9 mouse cellular contexts compared by ENCODE assay signal in the genomic region with DNA sequence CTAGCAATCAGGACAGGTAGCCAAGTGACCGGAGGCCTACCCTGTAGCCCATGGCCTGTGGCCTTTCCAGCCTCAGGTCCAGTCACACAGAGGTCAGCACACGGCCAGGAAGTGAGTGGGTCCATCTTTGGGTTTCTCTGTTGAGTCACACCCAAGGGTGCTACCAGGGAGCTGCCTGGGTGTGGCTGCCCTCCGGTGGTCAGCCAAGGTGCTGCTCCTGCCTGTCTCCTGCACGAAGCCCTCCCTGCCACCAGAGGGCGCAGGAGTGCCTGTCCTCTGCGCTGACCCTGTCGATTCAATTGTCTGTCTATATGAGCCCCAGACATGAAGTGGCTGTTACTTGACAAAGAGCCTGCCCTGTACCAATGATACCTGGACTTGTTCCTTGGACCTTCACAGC.
DNase-seq lines count a peak whose midpoint lies in the region; ATAC-seq and TF ChIP-seq lines count a peak whose summit lies in the region.
"Had no signal": no experiment of that assay in that cellular context is flagged by ENCODE, and none has a peak within 500 bp of the region (broad histone marks: within the 10 kb centered on the region; RNA-seq: fewer than 3 reads in every experiment).

No protein-coding gene starts in this region.

- no peak overlapping the region for H3K4me3 ChIP-seq in hindbrain, embryonic 10.5 days
- H3K4me3 ChIP-seq in hindbrain, embryonic 16.5 days (ENCODE audit: low read length): no peak overlapping the region
- H3K4me3 ChIP-seq in hindbrain, embryonic 12.5 days: no peak overlapping the region
- no peak overlapping the region for H3K4me3 ChIP-seq in midbrain, embryonic 11.5 days (ENCODE audit: low read depth, low read length)
- H3K4me3 ChIP-seq in spleen, adult 2 months (ENCODE audit: extremely low read depth, insufficient read depth, insufficient read length): no peak overlapping the region
- H3K4me3 ChIP-seq: limb, embryonic 15.5 days had no signal

- H3K9me3 ChIP-seq in hindbrain, embryonic 10.5 days: no peaks in the 10 kb centered on the region
- H3K9me3 ChIP-seq in hindbrain, embryonic 16.5 days (ENCODE audit: control insufficient read depth, low read length): no peaks in the 10 kb centered on the region
- H3K9me3 ChIP-seq in hindbrain, embryonic 12.5 days (replicated peaks): no peaks in the 10 kb centered on the region
- H3K9me3 ChIP-seq in midbrain, embryonic 11.5 days (ENCODE audit: control insufficient read depth, low read length): no peaks in the 10 kb centered on the region
- H3K9me3 ChIP-seq: limb, embryonic 15.5 days had no signal

- WGBS in hindbrain, embryonic 10.5 days: 26% methylated on average over 7 of the region's 7 CpGs
- 26% methylated on average over 7 of the region's 7 CpGs for WGBS in hindbrain, embryonic 16.5 days
- 23% methylated on average over 7 of the region's 7 CpGs for WGBS in hindbrain, embryonic 12.5 days
- 20% methylated on average over 7 of the region's 7 CpGs for WGBS in midbrain, embryonic 11.5 days
- 15% methylated on average over 7 of the region's 7 CpGs for WGBS in spleen, adult 2 months

- no peak overlapping the region for H3K9ac ChIP-seq in hindbrain, embryonic 16.5 days (ENCODE audit: low read depth, low read length)
- H3K9ac ChIP-seq in hindbrain, embryonic 12.5 days: no peak overlapping the region
- no peak overlapping the region for H3K9ac ChIP-seq in midbrain, embryonic 11.5 days (ENCODE audit: low read length)
- H3K9ac ChIP-seq: limb, embryonic 15.5 days had no signal

- TF ChIP-seq CTCF in spleen, adult 2 months (IDR thresholded peaks at IDR 0.05; ENCODE audit: extremely low read depth, insufficient read depth, insufficient read length, insufficient replicate concordance): peak; percentile 100

- H3K36me3 ChIP-seq in hindbrain, embryonic 10.5 days: no peaks in the 10 kb centered on the region
- no peaks in the 10 kb centered on the region for H3K36me3 ChIP-seq in hindbrain, embryonic 16.5 days (ENCODE audit: control insufficient read depth, insufficient read depth, low read length)
- no peaks in the 10 kb centered on the region for H3K36me3 ChIP-seq in hindbrain, embryonic 12.5 days
- no peaks in the 10 kb centered on the region for H3K36me3 ChIP-seq in midbrain, embryonic 11.5 days (ENCODE audit: control insufficient read depth, insufficient read depth, low read length)
- no peaks in the 10 kb centered on the region for H3K36me3 ChIP-seq in spleen, adult 2 months (ENCODE audit: control insufficient read depth, insufficient read depth, low read length)
- H3K36me3 ChIP-seq: limb, embryonic 15.5 days had no signal

- no peak overlapping the region for H3K4me2 ChIP-seq in hindbrain, embryonic 16.5 days (ENCODE audit: low read length)
- no peak overlapping the region for H3K4me2 ChIP-seq in hindbrain, embryonic 12.5 days (replicated peaks)
- H3K4me2 ChIP-seq in midbrain, embryonic 11.5 days: no peak overlapping the region
- H3K4me2 ChIP-seq: limb, embryonic 15.5 days had no signal

- no peak for ATAC-seq in hindbrain, embryonic 16.5 days
- ATAC-seq in hindbrain, embryonic 12.5 days (ENCODE audit: low FRiP score): peak; percentile 9; the same call in 1 of the 2 replicates
- ATAC-seq in midbrain, embryonic 11.5 days (ENCODE audit: low FRiP score): no peak; the same call in 1 of the 2 replicates

- peaks cover 70% of the 10 kb centered on the region for H3K4me1 ChIP-seq in hindbrain, embryonic 10.5 days (replicated peaks)
- peaks cover 25% of the 10 kb centered on the region for H3K4me1 ChIP-seq in hindbrain, embryonic 16.5 days (ENCODE audit: control insufficient read depth, insufficient read depth, low read depth, low read length)
- peaks cover 40% of the 10 kb centered on the region for H3K4me1 ChIP-seq in hindbrain, embryonic 12.5 days
- H3K4me1 ChIP-seq in midbrain, embryonic 11.5 days (ENCODE audit: control insufficient read depth, insufficient read depth, low read length): peaks cover 38% of the 10 kb centered on the region
- H3K4me1 ChIP-seq in spleen, adult 2 months (ENCODE audit: control insufficient read depth, insufficient read depth, insufficient read length): peaks cover 18% of the 10 kb centered on the region

- intact Hi-C loops in left cerebral cortex, postnatal 36 days (cut with DNase I): loop anchor here (2.0 kb wide), 2 partner anchors 31 to 141 kb away; no protein-coding TSS in a partner anchor

- DNase-seq in hindbrain, embryonic 10.5 days (ENCODE audit: low spot score): peak; percentile 81
- peak; percentile 74 for DNase-seq in cerebellum, adult 11-12 months
- DNase-seq in frontal cortex, postnatal 25 days (ENCODE audit: low spot score in 2 of 2): peak; percentile 52 to 55
- DNase-seq in left cerebral cortex, postnatal 36 days (ENCODE audit: low spot score in 2 of 2): peak; percentile 66 to 71
- DNase-seq in midbrain, embryonic 11.5 days (ENCODE audit: low spot score, missing footprints): peak; percentile 94
- peak; percentile 50 to 70 for DNase-seq in spleen, adult 2 months (ENCODE audit: low read depth in 1 of 2, low spot score in 2 of 2)

- peaks cover 41% of the 10 kb centered on the region for H3K27me3 ChIP-seq in hindbrain, embryonic 10.5 days (ENCODE audit: insufficient read depth, poor library complexity, severe bottlenecking)
- H3K27me3 ChIP-seq in hindbrain, embryonic 16.5 days (replicated peaks; ENCODE audit: control insufficient read depth, insufficient read depth, low read length): peaks cover 3% of the 10 kb centered on the region; the same call in 1 of the 2 replicates
- peaks cover 4% of the 10 kb centered on the region; the same call in 1 of the 2 replicates for H3K27me3 ChIP-seq in hindbrain, embryonic 12.5 days
- no peaks in the 10 kb centered on the region for H3K27me3 ChIP-seq in midbrain, embryonic 11.5 days (ENCODE audit: control insufficient read depth, insufficient read depth, low read length)
- no peaks in the 10 kb centered on the region for H3K27me3 ChIP-seq in spleen, adult 2 months (ENCODE audit: control insufficient read depth, insufficient read depth, low read length)
- H3K27me3 ChIP-seq: limb, embryonic 15.5 days had no signal

- TF ChIP-seq POLR2A in spleen, adult 2 months (IDR thresholded peaks at IDR 0.05; ENCODE audit: low read depth, low read length): no peak

- peak overlapping the region; percentile 78 for H3K27ac ChIP-seq in hindbrain, embryonic 10.5 days
- no peak overlapping the region for H3K27ac ChIP-seq in hindbrain, embryonic 16.5 days (ENCODE audit: low read depth, low read length)
- no peak overlapping the region for H3K27ac ChIP-seq in hindbrain, embryonic 12.5 days
- no peak overlapping the region for H3K27ac ChIP-seq in midbrain, embryonic 11.5 days (ENCODE audit: low read depth, low read length)
- H3K27ac ChIP-seq in spleen, adult 2 months (ENCODE audit: insufficient read depth, low read length): no peak overlapping the region
- H3K27ac ChIP-seq: limb, embryonic 15.5 days had no signal
